14 mouse cellular contexts compared by ENCODE assay signal in genomic region chr4:133553448-133554330, GRCm38 (mm10). TPM values are rescaled to one million over a fixed set of nuclear protein-coding genes. Genes with fewer than 3 reads are reported as not detected.
DNase-seq lines count a peak whose midpoint lies in the region; ATAC-seq and TF ChIP-seq lines count a peak whose summit lies in the region.
"Had no signal": no experiment of that assay in that cellular context is flagged by ENCODE, and none has a peak within 500 bp of the region (broad histone marks: within the 10 kb centered on the region; RNA-seq: fewer than 3 reads in every experiment).

No protein-coding gene starts in this region.

- peak overlapping the region; percentile 73 for H3K27ac ChIP-seq in stomach, embryonic 15.5 days
- no peak overlapping the region for H3K27ac ChIP-seq in left cerebral cortex, adult 2 months
- H3K27ac ChIP-seq: embryonic facial prominence, embryonic 15.5 days; hindbrain, embryonic 12.5 days; limb, embryonic 15.5 days had no signal

- intact Hi-C loops in heart, postnatal 14 days (cut with DNase I): no loop called here
- intact Hi-C loops in left cerebral cortex, adult 2 months (cut with DNase I): no loop called here

- 64% methylated on average over 19 of the region's 19 CpGs for WGBS in stomach, embryonic 15.5 days

- no peaks in the 10 kb centered on the region for H3K9me3 ChIP-seq in stomach, embryonic 15.5 days
- H3K9me3 ChIP-seq: embryonic facial prominence, embryonic 15.5 days; hindbrain, embryonic 12.5 days; limb, embryonic 15.5 days had no signal

- DNase-seq in adrenal gland, adult 2 months: peak; percentile 69
- DNase-seq in adrenal gland, postnatal 4 days (ENCODE audit: low spot score in 2 of 2): no peak
- DNase-seq in ovary, adult 18-20 months (ENCODE audit: low spot score): peak; percentile 16
- DNase-seq in ovary, postnatal 14 days (ENCODE audit: low spot score): no peak
- peak; percentile 29 to 31 for DNase-seq in heart, postnatal 14 days
- DNase-seq in left cerebral cortex, adult 2 months (ENCODE audit: extremely low spot score in 1 of 2, low spot score in 2 of 2): no peak
- DNase-seq in kidney, adult 9 months: no peak
- DNase-seq: midbrain, embryonic 14.5 days had no signal

- peak overlapping the region; percentile 28 for H3K4me3 ChIP-seq in stomach, embryonic 15.5 days (replicated peaks)
- H3K4me3 ChIP-seq in left cerebral cortex, adult 2 months: no peak overlapping the region
- H3K4me3 ChIP-seq: embryonic facial prominence, embryonic 15.5 days; hindbrain, embryonic 12.5 days; limb, embryonic 15.5 days had no signal

- H3K36me3 ChIP-seq in stomach, embryonic 15.5 days: no peaks in the 10 kb centered on the region
- H3K36me3 ChIP-seq: embryonic facial prominence, embryonic 15.5 days; hindbrain, embryonic 12.5 days; limb, embryonic 15.5 days had no signal

- H3K9ac ChIP-seq in stomach, embryonic 15.5 days: no peak overlapping the region
- H3K9ac ChIP-seq: embryonic facial prominence, embryonic 15.5 days; hindbrain, embryonic 12.5 days; limb, embryonic 15.5 days had no signal

- TF ChIP-seq CTCF in left cerebral cortex, adult 2 months (IDR thresholded peaks at IDR 0.05): no peak

- H3K27me3 ChIP-seq in stomach, embryonic 15.5 days (replicated peaks): no peaks in the 10 kb centered on the region; the same call in 1 of the 2 replicates

- peak overlapping the region; percentile 32 for H3K4me2 ChIP-seq in stomach, embryonic 15.5 days
- H3K4me2 ChIP-seq: embryonic facial prominence, embryonic 15.5 days; hindbrain, embryonic 12.5 days; limb, embryonic 15.5 days had no signal

- H3K4me1 ChIP-seq in stomach, embryonic 15.5 days: no peaks in the 10 kb centered on the region
- H3K4me1 ChIP-seq: embryonic facial prominence, embryonic 15.5 days; hindbrain, embryonic 12.5 days; limb, embryonic 15.5 days had no signal

- peak; percentile 6; the same call in 1 of the 2 replicates for ATAC-seq in stomach, embryonic 15.5 days (ENCODE audit: insufficient read depth, low FRiP score, low read depth)

RNA-seq across cellular contexts. Expression of gene Nr0b2, which starts 0.5 kb away (rescaled TPM):
- total RNA-seq in adrenal gland, adult 2 months (2021): 10 to 100 TPM; 39.9 to 65.5 TPM
- 251 and 295 TPM in 2 replicates for polyA plus RNA-seq in adrenal gland, adult 2 months (2012; rRNA removed)
- total RNA-seq in adrenal gland, postnatal 4 days (2021): 10 to 100 TPM; 20.2 to 24.6 TPM
- 10 to 100 TPM; 20.1 to 23.2 TPM for total RNA-seq in heart, postnatal 14 days (2021)
- polyA plus RNA-seq in stomach, embryonic 15.5 days (2015; fragmentation: Nextera tagmentation; extraction: Ambion mirVana): 10.4 and 11.2 TPM in 2 replicates
- total RNA-seq in left cerebral cortex, adult 2 months (2021): not detected
- total RNA-seq: layer of hippocampus, adult 18-20 months had no signal
- polyA plus RNA-seq: frontal cortex, adult 2 months; hindbrain, embryonic 12.5 days; limb, embryonic 15.5 days; midbrain, embryonic 14.5 days had no signal

RNA-seq across cellular contexts. Expression of gene Nudc, which starts 7.9 kb away (rescaled TPM):
- 100 to 1,000 TPM; 157 to 176 TPM for total RNA-seq in adrenal gland, adult 2 months (2021)
- 49.9 and 57.3 TPM in 2 replicates for polyA plus RNA-seq in adrenal gland, adult 2 months (2012; rRNA removed)
- 100 to 1,000 TPM; 129 to 136 TPM for total RNA-seq in adrenal gland, postnatal 4 days (2021)
- 10 to 100 TPM; 57.8 to 60.2 TPM for total RNA-seq in heart, postnatal 14 days (2021)
- 291 and 292 TPM in 2 replicates for polyA plus RNA-seq in stomach, embryonic 15.5 days (2015; fragmentation: Nextera tagmentation; extraction: Ambion mirVana)
- total RNA-seq in left cerebral cortex, adult 2 months (2021): 100 to 1,000 TPM; 143 to 156 TPM

RNA-seq across cellular contexts. Expression of gene Gpatch3, which starts 20.9 kb away (rescaled TPM):
- total RNA-seq in adrenal gland, adult 2 months (2021): 1 to 10 TPM; 6.0 to 7.5 TPM
- polyA plus RNA-seq in adrenal gland, adult 2 months (2012; rRNA removed): 8.5 and 13.1 TPM in 2 replicates
- 10 to 100 TPM; 10.4 to 14.5 TPM for total RNA-seq in adrenal gland, postnatal 4 days (2021)
- 1 to 10 TPM; 4.2 to 4.9 TPM for total RNA-seq in heart, postnatal 14 days (2021)
- polyA plus RNA-seq in stomach, embryonic 15.5 days (2015; fragmentation: Nextera tagmentation; extraction: Ambion mirVana): 6.2 and 6.5 TPM in 2 replicates
- total RNA-seq in left cerebral cortex, adult 2 months (2021): 1 to 10 TPM; 8.5 to 8.7 TPM

RNA-seq across cellular contexts. Expression of gene Gpn2, which starts 30.5 kb away (rescaled TPM):
- total RNA-seq in adrenal gland, adult 2 months (2021): 10 to 100 TPM; 16.5 to 18.5 TPM
- polyA plus RNA-seq in adrenal gland, adult 2 months (2012; rRNA removed): 63.3 and 82.5 TPM in 2 replicates
- total RNA-seq in adrenal gland, postnatal 4 days (2021): 10 to 100 TPM; 13.7 to 16.6 TPM
- total RNA-seq in heart, postnatal 14 days (2021): 1 to 10 TPM; 7.7 to 8.6 TPM
- 16.4 and 17.7 TPM in 2 replicates for polyA plus RNA-seq in stomach, embryonic 15.5 days (2015; fragmentation: Nextera tagmentation; extraction: Ambion mirVana)
- total RNA-seq in left cerebral cortex, adult 2 months (2021): 10 to 100 TPM in 1 of 2 experiments, 1 to 10 TPM in 1; 9.4 to 12.3 TPM

RNA-seq across cellular contexts. Expression of gene Kdf1, which starts 34.9 kb away (rescaled TPM):
- 1 to 10 TPM; 1.8 to 2.1 TPM for total RNA-seq in adrenal gland, adult 2 months (2021)
- 4.4 and 5.3 TPM in 2 replicates for polyA plus RNA-seq in adrenal gland, adult 2 months (2012; rRNA removed)
- 1 to 10 TPM; 5.0 to 8.0 TPM for total RNA-seq in adrenal gland, postnatal 4 days (2021)
- total RNA-seq in heart, postnatal 14 days (2021): not detected
- 31.5 and 38.6 TPM in 2 replicates for polyA plus RNA-seq in stomach, embryonic 15.5 days (2015; fragmentation: Nextera tagmentation; extraction: Ambion mirVana)
- under 1 TPM in 1 of 2 experiments, not detected in 1; 0.28 TPM for total RNA-seq in left cerebral cortex, adult 2 months (2021)

Comparison
In these comparisons a context has a peak if more than half of its experiments do, and no peak if none do; other contexts are left out.
1. DNase-seq: peak in adrenal gland, adult 2 months (single experiment), ovary, adult 18-20 months (single experiment) and heart, postnatal 14 days (2 of 2); none in adrenal gland, postnatal 4 days (0 of 2), ovary, postnatal 14 days (single experiment), left cerebral cortex, adult 2 months (0 of 2) and kidney, adult 9 months (single experiment).
2. RNA of gene Nr0b2, which starts 0.5 kb away (total RNA-seq): 39.9 to 65.5 TPM in adrenal gland, adult 2 months, 20.2 to 24.6 TPM in adrenal gland, postnatal 4 days and 20.1 to 23.2 TPM in heart, postnatal 14 days; not detected in left cerebral cortex, adult 2 months; every median in the first group is over 10 times any median in the second.